Mouse (Mus musculus) hindbrain, embryonic 16.5 days (tissue): ENCODE measurements around the gene Cenpf. TPM values are rescaled to one million over a fixed set of nuclear protein-coding genes. Genes with fewer than 3 reads are reported as not detected.

ENCODE experiments used
- ATAC-seq: fragments of 200-750 bp; cut with Nextera tagmentation; 2 replicates; pipeline ENCODE4 v1.8.0; 2017; ENCODE audit warnings: moderate TSS enrichment, moderate library complexity
- H3K27ac ChIP-seq: fragments of 300-500 bp; sonication (generic); 2 replicates; pipeline ENCODE4 v1.5.1; 2014; ENCODE audit warnings: low read depth, mild to moderate bottlenecking, control low read depth, low read length, moderate library complexity
- H3K27me3 ChIP-seq: fragments of 300-500 bp; sonication (generic); replicated peaks from 2 replicates; pipeline ENCODE4 v1.6.1; 2014; ENCODE audit warnings: low read length; ENCODE audit not compliant: control insufficient read depth, insufficient read depth
- H3K36me3 ChIP-seq: fragments of 300-500 bp; sonication (generic); 2 replicates; pipeline ENCODE4 v1.6.1; 2014; ENCODE audit warnings: mild to moderate bottlenecking, low read length, moderate library complexity, mixed read lengths; ENCODE audit not compliant: control insufficient read depth, insufficient read depth
- H3K4me1 ChIP-seq: fragments of 300-500 bp; sonication (generic); 2 replicates; pipeline ENCODE4 v1.6.1; 2014; ENCODE audit warnings: low read depth, low read length; ENCODE audit not compliant: control insufficient read depth, insufficient read depth
- H3K4me2 ChIP-seq: fragments of 300-500 bp; sonication (generic); 2 replicates; pipeline ENCODE4 v1.6.1; 2014; ENCODE audit warnings: mild to moderate bottlenecking, low read length, control low read depth, moderate library complexity
- H3K4me3 ChIP-seq: fragments of 300-500 bp; sonication (generic); 2 replicates; pipeline ENCODE4 v1.5.1; 2014; ENCODE audit warnings: mild to moderate bottlenecking, low read length, control low read depth, moderate library complexity
- H3K9ac ChIP-seq: fragments of 300-500 bp; sonication (generic); 2 replicates; pipeline ENCODE4 v1.6.1; 2014; ENCODE audit warnings: low read depth, mild to moderate bottlenecking, control low read depth, low read length, moderate library complexity
- H3K9me3 ChIP-seq: fragments of 300-500 bp; sonication (generic); 2 replicates; pipeline ENCODE4 v1.6.1; 2014; ENCODE audit warnings: mild to moderate bottlenecking, low read length, moderate library complexity; ENCODE audit not compliant: control insufficient read depth
- WGBS: fragments of 180-500 bp; shearing (Covaris S2); extraction: QIAGEN DNeasy Blood & Tissue Kit; methylation state at CpG from one replicate; pipeline ENCODE4 v1.1.7; 2014; 5-methylcytosine and 5-hydroxymethylcytosine counted together
- polyA plus RNA-seq: library from polyadenylated mRNA; unstranded; fragments of >200 nt; fragmentation: Nextera tagmentation; extraction: Ambion mirVana; gene quantifications from 2 replicates; pipeline ENCODE4 v1.2.1, GENCODE M21; 2015

Gene Cenpf
- polyA plus RNA-seq, 1 experiment from 2014 or later: 17.1 TPM

GRCm38 (mm10) chr1:189657406-189657805 is 30.5 kb downstream of the Cenpf start:
- WGBS: 87% methylated on average over 8 of the region's 8 CpGs
- no peaks in the 10 kb centered on the region for H3K36me3 ChIP-seq
- no peaks in the 10 kb centered on the region for H3K9me3 ChIP-seq
- ATAC-seq: no peak
- no peak overlapping the region for H3K4me2 ChIP-seq
- H3K9ac ChIP-seq: no peak overlapping the region
- H3K4me1 ChIP-seq: no peaks in the 10 kb centered on the region
- H3K4me3 ChIP-seq: no peak overlapping the region
- H3K27ac ChIP-seq: no peak overlapping the region
- no peaks in the 10 kb centered on the region for H3K27me3 ChIP-seq

GRCm38 (mm10) chr1:189653746-189654145 is 34.1 kb downstream of the Cenpf start:
- ATAC-seq: no peak
- 93% methylated on average over 3 of the region's 3 CpGs for WGBS
- Histone ChIP-seq H3K27me3 (no peaks in the 10 kb centered on the region), H3K9ac (no peak overlapping the region), H3K4me3 (no peak overlapping the region), H3K4me2 (no peak overlapping the region), H3K36me3 (no peaks in the 10 kb centered on the region), H3K9me3 (no peaks in the 10 kb centered on the region), H3K27ac (no peak overlapping the region), H3K4me1 (no peaks in the 10 kb centered on the region)

GRCm38 (mm10) chr1:189646597-189646996 is 41.3 kb downstream of the Cenpf start:
- no peaks in the 10 kb centered on the region for H3K27me3 ChIP-seq
- no peak overlapping the region for H3K4me3 ChIP-seq
- no peak overlapping the region for H3K27ac ChIP-seq
- 81% methylated on average over 6 of the region's 6 CpGs for whole genome bisulfite sequencing
- H3K4me2 ChIP-seq: no peak overlapping the region
- H3K4me1 ChIP-seq: peaks cover 11% of the 10 kb centered on the region
- H3K9me3 ChIP-seq: no peaks in the 10 kb centered on the region
- H3K9ac ChIP-seq: no peak overlapping the region
- no peaks in the 10 kb centered on the region for H3K36me3 ChIP-seq
- ATAC-seq: 0 out of 2 replicates have a peak, but pooled peaks have one; percentile 35

- Histone ChIP-seq H3K36me3 (no peaks in the 10 kb centered on the region), H3K4me1 (peaks cover 11% of the 10 kb centered on the region), H3K27me3 (no peaks in the 10 kb centered on the region), H3K4me2 (no peak overlapping the region), H3K9ac (no peak overlapping the region), H3K4me3 (no peak overlapping the region), H3K27ac (peak overlapping the region; percentile 62), H3K9me3 (no peaks in the 10 kb centered on the region)
- peak; percentile 95 for ATAC-seq
- WGBS: 33% methylated on average over 2 of the region's 2 CpGs
Observed at GRCm38 (mm10) chr1:189645371-189645770, 42.5 kb downstream of the Cenpf start.

- H3K27ac ChIP-seq: peak overlapping the region; percentile 62
- H3K4me3 ChIP-seq: no peak overlapping the region
- peaks cover 11% of the 10 kb centered on the region for H3K4me1 ChIP-seq
- 50% methylated on average over 3 of the region's 3 CpGs for WGBS
- H3K36me3 ChIP-seq: no peaks in the 10 kb centered on the region
- no peaks in the 10 kb centered on the region for H3K27me3 ChIP-seq
- peak; percentile 92 for ATAC-seq
- H3K4me2 ChIP-seq: no peak overlapping the region
- H3K9ac ChIP-seq: peak overlapping the region; percentile 14; the same call in 1 of the 2 replicates
- H3K9me3 ChIP-seq: no peaks in the 10 kb centered on the region
Observed at GRCm38 (mm10) chr1:189644700-189645345, 43.1 kb downstream of the Cenpf start.

- H3K27me3 ChIP-seq: no peaks in the 10 kb centered on the region
- ATAC-seq: no peak
- no peaks in the 10 kb centered on the region for H3K9me3 ChIP-seq
- H3K36me3 ChIP-seq: no peaks in the 10 kb centered on the region
- no peak overlapping the region for H3K27ac ChIP-seq
- no peak overlapping the region for H3K9ac ChIP-seq
- peaks cover 3% of the 10 kb centered on the region; the same call in 1 of the 2 replicates for H3K4me1 ChIP-seq
- no peak overlapping the region for H3K4me2 ChIP-seq
- 76% methylated on average over 6 of the region's 6 CpGs for WGBS
- no peak overlapping the region for H3K4me3 ChIP-seq
Observed at GRCm38 (mm10) chr1:189639581-189639980, 48.3 kb downstream of the Cenpf start.

GRCm38 (mm10) chr1:189633791-189634190 is 54.1 kb downstream of the Cenpf start:
- 83% methylated on average over 5 of the region's 5 CpGs for WGBS
- no peaks in the 10 kb centered on the region for H3K9me3 ChIP-seq
- no peaks in the 10 kb centered on the region for H3K36me3 ChIP-seq
- no peak overlapping the region for H3K27ac ChIP-seq
- H3K27me3 ChIP-seq: no peaks in the 10 kb centered on the region
- H3K9ac ChIP-seq: no peak overlapping the region
- H3K4me3 ChIP-seq: no peak overlapping the region
- ATAC-seq: no peak
- H3K4me1 ChIP-seq: no peaks in the 10 kb centered on the region
- no peak overlapping the region for H3K4me2 ChIP-seq

- ATAC-seq: no peak
Observed at GRCm38 (mm10) chr1:189631906-189632675, 55.8 kb downstream of the Cenpf start.

GRCm38 (mm10) chr1:189630026-189630425 is 57.9 kb downstream of the Cenpf start:
- no peaks in the 10 kb centered on the region for H3K4me1 ChIP-seq
- no peak overlapping the region for H3K9ac ChIP-seq
- ATAC-seq: no peak
- H3K4me2 ChIP-seq: no peak overlapping the region
- H3K9me3 ChIP-seq: no peaks in the 10 kb centered on the region
- H3K4me3 ChIP-seq: no peak overlapping the region
- no peaks in the 10 kb centered on the region for H3K36me3 ChIP-seq
- H3K27me3 ChIP-seq: no peaks in the 10 kb centered on the region
- 74% methylated on average over 6 of the region's 6 CpGs for WGBS
- no peak overlapping the region for H3K27ac ChIP-seq

More at GRCm38 (mm10) chr1:189631906-189632675, 55.8 kb downstream of the Cenpf start:
- H3K9me3 ChIP-seq: no peaks in the 10 kb centered on the region
- no peaks in the 10 kb centered on the region for H3K4me1 ChIP-seq
- no peak overlapping the region for H3K27ac ChIP-seq
- no peak overlapping the region for H3K4me3 ChIP-seq
- H3K27me3 ChIP-seq: no peaks in the 10 kb centered on the region
- WGBS: 68% methylated on average over 13 of the region's 13 CpGs
- H3K9ac ChIP-seq: no peak overlapping the region
- H3K36me3 ChIP-seq: no peaks in the 10 kb centered on the region
- no peak overlapping the region for H3K4me2 ChIP-seq
